14 mouse cellular contexts compared by ENCODE assay signal in genomic region chr17:82731561-82731960, GRCm38 (mm10).
DNase-seq lines count a peak whose midpoint lies in the region; ATAC-seq lines count a peak whose summit lies in the region.
"Had no signal": no experiment of that assay in that cellular context is flagged by ENCODE, and none has a peak within 500 bp of the region (broad histone marks: within the 10 kb centered on the region; RNA-seq: fewer than 3 reads in every experiment).

No protein-coding gene starts in this region.

- peak; percentile 66; the same call in 1 of the 2 replicates for ATAC-seq in cerebellum, adult (ENCODE audit: insufficient number of reproducible peaks, low FRiP score, low TSS enrichment)

- no peak for DNase-seq in cerebellum, adult 8-10 months
- DNase-seq in layer of hippocampus, adult 18-20 months (ENCODE audit: low spot score in 2 of 2), result peak; percentile 3 to 16
- DNase-seq in layer of hippocampus, adult 11-12 months (ENCODE audit: low spot score), result no peak
- peak; percentile 24 for DNase-seq in brain, embryonic 18.5 days (ENCODE audit: low read depth, low spot score)
- DNase-seq in layer of hippocampus, adult 9-11 months, result peak; percentile 6
- DNase-seq in neural tube, embryonic 10.5 days (ENCODE audit: extremely low spot score, low spot score), result no peak
- no peak for DNase-seq in lung, postnatal 10 days
- DNase-seq: adrenal gland, postnatal 14 days; gastrocnemius, adult 2 months; heart, postnatal 14 days; lung, postnatal 36 days; right cerebral cortex, postnatal 4 days; thymus, postnatal 4 days had no signal

Comparison
In these comparisons a context has a peak if more than half of its experiments do, and no peak if none do; other contexts are left out.
1. DNase-seq: peak in layer of hippocampus, adult 18-20 months (2 of 2), brain, embryonic 18.5 days (single experiment) and layer of hippocampus, adult 9-11 months (single experiment); none in cerebellum, adult 8-10 months (single experiment), layer of hippocampus, adult 11-12 months (single experiment), neural tube, embryonic 10.5 days (single experiment) and lung, postnatal 10 days (single experiment).